Mouse (Mus musculus) bone marrow, adult 2 months (tissue): ENCODE results near the gene Ugt3a1.

Experiments
- CTCF ChIP-seq: fragments of 200-500 bp; IDR thresholded peaks from 2 replicates; pipeline ENCODE4 v1.5.1; 2011; ENCODE audit warnings: low read length, control low read depth; ENCODE audit not compliant: control insufficient read depth, insufficient read depth
- POLR2A ChIP-seq: fragments of 200-500 bp; IDR thresholded peaks from 2 replicates; pipeline ENCODE4 v1.6.1; 2011; ENCODE audit warnings: low read depth, mild to moderate bottlenecking, control low read depth, low read length, borderline replicate concordance; ENCODE audit not compliant: control insufficient read depth

DNA sequence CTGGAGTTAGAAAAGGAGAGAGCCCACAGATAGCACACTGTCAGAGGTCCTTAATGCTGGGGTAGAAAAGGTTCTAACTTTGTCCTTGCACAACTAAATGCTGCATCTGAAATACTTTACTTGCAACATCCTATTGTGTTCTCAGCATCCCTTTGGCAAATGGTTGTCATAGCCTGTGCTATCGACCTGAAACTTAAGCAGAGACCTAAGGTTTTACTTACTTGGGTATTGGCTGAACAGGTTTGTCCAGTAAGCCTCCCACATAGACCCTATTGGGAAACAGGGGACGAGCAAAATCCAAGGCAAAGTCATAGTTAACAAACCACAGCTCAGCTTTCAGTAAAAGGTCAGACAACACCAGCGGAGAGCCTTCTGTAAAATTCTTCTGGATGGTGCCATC is 16.1 kb upstream of the Ugt3a1 start:
- TF ChIP-seq POLR2A (no peak), CTCF (no peak)
